ENCODE assay signal across 9 mouse cellular contexts in genomic region chr14:75727046-75727445, GRCm38 (mm10). TPM values are rescaled to one million over a fixed set of nuclear protein-coding genes. Genes with fewer than 3 reads are reported as not detected.
DNase-seq lines count a peak whose midpoint lies in the region; ATAC-seq and TF ChIP-seq lines count a peak whose summit lies in the region.
"Had no signal": no experiment of that assay in that cellular context is flagged by ENCODE, and none has a peak within 500 bp of the region (broad histone marks: within the 10 kb centered on the region; RNA-seq: fewer than 3 reads in every experiment).

No protein-coding gene starts in this region.

- no peak for TF ChIP-seq EP300 in stomach, postnatal 0 days (optimal IDR thresholded peaks at IDR 0.05)

- no peak for ATAC-seq in midbrain, postnatal 0 days (ENCODE audit: low FRiP score)
- no peak for ATAC-seq in midbrain, embryonic 16.5 days
- peak; percentile 81 for ATAC-seq in kidney, embryonic 14.5 days (ENCODE audit: low FRiP score, low TSS enrichment)
- peak; percentile 56; the same call in 1 of the 2 replicates for ATAC-seq in stomach, postnatal 0 days (ENCODE audit: low FRiP score, low TSS enrichment)
- no peak for ATAC-seq in hindbrain, embryonic 12.5 days (ENCODE audit: low FRiP score)

- TF ChIP-seq CTCF in cerebellum, adult 2 months (IDR thresholded peaks at IDR 0.05; ENCODE audit: borderline replicate concordance, insufficient read depth, low read depth, low read length): peak; percentile 46
- TF ChIP-seq CTCF in midbrain, postnatal 0 days (IDR thresholded peaks at IDR 0.05): peak; percentile 51
- peak; percentile 64 for TF ChIP-seq CTCF in stomach, postnatal 0 days (IDR thresholded peaks at IDR 0.05; ENCODE audit: low read depth)

- H3K36me3 ChIP-seq in midbrain, postnatal 0 days (ENCODE audit: insufficient read depth, low read length): peaks cover 39% of the 10 kb centered on the region
- peaks cover 34% of the 10 kb centered on the region for H3K36me3 ChIP-seq in midbrain, embryonic 16.5 days (ENCODE audit: control insufficient read depth, insufficient read depth, low read length)
- H3K36me3 ChIP-seq in kidney, embryonic 14.5 days (ENCODE audit: control insufficient read depth, insufficient read depth, low read length): peaks cover 70% of the 10 kb centered on the region
- peaks cover 28% of the 10 kb centered on the region; the same call in 1 of the 2 replicates for H3K36me3 ChIP-seq in stomach, postnatal 0 days (ENCODE audit: control insufficient read depth, insufficient read depth, low read length)
- peaks cover 59% of the 10 kb centered on the region for H3K36me3 ChIP-seq in hindbrain, embryonic 12.5 days

- DNase-seq in cerebellum, adult 2 months: peak in 1 of 2 experiments; percentile 29
- no peak for DNase-seq in cerebellum, adult 11 months
- peak; percentile 4 for DNase-seq in midbrain, postnatal 0 days (ENCODE audit: low spot score)
- DNase-seq in stomach, postnatal 0 days (ENCODE audit: low spot score): peak; percentile 22
- DNase-seq in layer of hippocampus, postnatal 10 days (ENCODE audit: low spot score in 2 of 2): no peak

- no peaks in the 10 kb centered on the region for H3K9me3 ChIP-seq in midbrain, postnatal 0 days (ENCODE audit: low read length)
- no peaks in the 10 kb centered on the region for H3K9me3 ChIP-seq in midbrain, embryonic 16.5 days (replicated peaks; ENCODE audit: control insufficient read depth, low read length, poor library complexity, severe bottlenecking)
- H3K9me3 ChIP-seq in kidney, embryonic 14.5 days (ENCODE audit: control insufficient read depth, low read length): no peaks in the 10 kb centered on the region
- H3K9me3 ChIP-seq in stomach, postnatal 0 days (ENCODE audit: control insufficient read depth, low read length): no peaks in the 10 kb centered on the region
- no peaks in the 10 kb centered on the region for H3K9me3 ChIP-seq in hindbrain, embryonic 12.5 days (replicated peaks)

- no peaks in the 10 kb centered on the region for H3K27me3 ChIP-seq in cerebellum, adult 2 months (ENCODE audit: control insufficient read depth, insufficient read depth, low read length)
- no peaks in the 10 kb centered on the region for H3K27me3 ChIP-seq in midbrain, postnatal 0 days (ENCODE audit: insufficient read depth, low read length)
- no peaks in the 10 kb centered on the region for H3K27me3 ChIP-seq in midbrain, embryonic 16.5 days (ENCODE audit: control insufficient read depth, insufficient read depth, low read depth, low read length)
- no peaks in the 10 kb centered on the region for H3K27me3 ChIP-seq in kidney, embryonic 14.5 days (ENCODE audit: control insufficient read depth, insufficient read depth, low read length)
- no peaks in the 10 kb centered on the region for H3K27me3 ChIP-seq in stomach, postnatal 0 days (ENCODE audit: control insufficient read depth, insufficient read depth, low read length)
- H3K27me3 ChIP-seq in hindbrain, embryonic 12.5 days: no peaks in the 10 kb centered on the region
- H3K27me3 ChIP-seq: CH12.LX had no signal

- 65% methylated on average over 4 of the region's 4 CpGs for WGBS in cerebellum, adult 2 months
- WGBS in midbrain, postnatal 0 days: 71% methylated on average over 4 of the region's 4 CpGs
- WGBS in midbrain, embryonic 16.5 days: 73% methylated on average over 4 of the region's 4 CpGs
- WGBS in kidney, embryonic 14.5 days: 56% methylated on average over 4 of the region's 4 CpGs
- 62% methylated on average over 4 of the region's 4 CpGs for WGBS in stomach, postnatal 0 days
- 80% methylated on average over 4 of the region's 4 CpGs for WGBS in hindbrain, embryonic 12.5 days

- H3K4me1 ChIP-seq in cerebellum, adult 2 months (ENCODE audit: control insufficient read depth, insufficient read depth, low read length): no peaks in the 10 kb centered on the region
- no peaks in the 10 kb centered on the region for H3K4me1 ChIP-seq in midbrain, postnatal 0 days (ENCODE audit: insufficient read depth, low read length)
- no peaks in the 10 kb centered on the region for H3K4me1 ChIP-seq in midbrain, embryonic 16.5 days (ENCODE audit: control insufficient read depth, insufficient read depth, low read length)
- no peaks in the 10 kb centered on the region for H3K4me1 ChIP-seq in kidney, embryonic 14.5 days (ENCODE audit: control insufficient read depth, insufficient read depth, low read length)
- no peaks in the 10 kb centered on the region for H3K4me1 ChIP-seq in stomach, postnatal 0 days (replicated peaks; ENCODE audit: control insufficient read depth, insufficient read depth)
- H3K4me1 ChIP-seq in hindbrain, embryonic 12.5 days: no peaks in the 10 kb centered on the region

- H3K4me2 ChIP-seq in midbrain, postnatal 0 days (ENCODE audit: low read depth, low read length, poor library complexity, severe bottlenecking): no peak overlapping the region
- H3K4me2 ChIP-seq in midbrain, embryonic 16.5 days (ENCODE audit: low read length): no peak overlapping the region
- no peak overlapping the region for H3K4me2 ChIP-seq in kidney, embryonic 14.5 days (replicated peaks; ENCODE audit: low read depth, low read length)
- no peak overlapping the region for H3K4me2 ChIP-seq in stomach, postnatal 0 days (replicated peaks; ENCODE audit: low read depth)
- H3K4me2 ChIP-seq in hindbrain, embryonic 12.5 days (replicated peaks): no peak overlapping the region

- no peak overlapping the region for H3K27ac ChIP-seq in cerebellum, adult 2 months (ENCODE audit: insufficient read depth, low read length)
- no peak overlapping the region for H3K27ac ChIP-seq in midbrain, postnatal 0 days (ENCODE audit: low read depth, low read length)
- H3K27ac ChIP-seq in midbrain, embryonic 16.5 days (ENCODE audit: low read length): no peak overlapping the region
- no peak overlapping the region for H3K27ac ChIP-seq in kidney, embryonic 14.5 days (ENCODE audit: low read depth, low read length)
- H3K27ac ChIP-seq in stomach, postnatal 0 days (replicated peaks): no peak overlapping the region
- H3K27ac ChIP-seq in hindbrain, embryonic 12.5 days: no peak overlapping the region

- H3K4me3 ChIP-seq in cerebellum, adult 2 months (replicated peaks; ENCODE audit: insufficient read depth, low read depth, low read length): no peak overlapping the region
- no peak overlapping the region for H3K4me3 ChIP-seq in midbrain, postnatal 0 days (ENCODE audit: low read depth, low read length)
- H3K4me3 ChIP-seq in midbrain, embryonic 16.5 days (ENCODE audit: low read depth, low read length): no peak overlapping the region
- no peak overlapping the region for H3K4me3 ChIP-seq in kidney, embryonic 14.5 days (ENCODE audit: low read length)
- no peak overlapping the region for H3K4me3 ChIP-seq in stomach, postnatal 0 days (ENCODE audit: low read depth, low read length)
- no peak overlapping the region for H3K4me3 ChIP-seq in hindbrain, embryonic 12.5 days

- no peak for TF ChIP-seq POLR2A in cerebellum, adult 2 months (IDR thresholded peaks at IDR 0.05; ENCODE audit: borderline replicate concordance, insufficient read depth, low read length)

- H3K9ac ChIP-seq in midbrain, postnatal 0 days (replicated peaks; ENCODE audit: low read length, poor library complexity, severe bottlenecking): no peak overlapping the region
- H3K9ac ChIP-seq in midbrain, embryonic 16.5 days (ENCODE audit: low read depth, low read length): no peak overlapping the region
- no peak overlapping the region for H3K9ac ChIP-seq in kidney, embryonic 14.5 days (ENCODE audit: low read depth, low read length)
- no peak overlapping the region for H3K9ac ChIP-seq in stomach, postnatal 0 days (ENCODE audit: low read length)
- no peak overlapping the region for H3K9ac ChIP-seq in hindbrain, embryonic 12.5 days

RNA-seq across cellular contexts. Expression of gene Cog3, which starts 27.3 kb away (rescaled TPM):
- polyA plus RNA-seq in cerebellum, adult 2 months (2012; rRNA removed): 27.7 and 28.2 TPM in 2 replicates
- total RNA-seq in midbrain, postnatal 0 days (2014; rRNA removed): 19.3 and 26.3 TPM in 2 replicates
- polyA plus RNA-seq in midbrain, postnatal 0 days (2015; fragmentation: Nextera tagmentation; extraction: Ambion mirVana): 12.6 and 12.9 TPM in 2 replicates
- 19.1 and 21.3 TPM in 2 replicates for polyA plus RNA-seq in midbrain, embryonic 16.5 days (2015; fragmentation: Nextera tagmentation; extraction: Ambion mirVana)
- polyA plus RNA-seq in kidney, embryonic 14.5 days (2014; fragmentation: Nextera tagmentation; extraction: Ambion mirVana): 12.0 and 24.9 TPM in 2 replicates
- polyA plus RNA-seq in stomach, postnatal 0 days (2015; fragmentation: Nextera tagmentation; extraction: Ambion mirVana): 11.3 and 11.4 TPM in 2 replicates
- 23.9 and 24.8 TPM in 2 replicates for polyA plus RNA-seq in hindbrain, embryonic 12.5 days (2016; fragmentation: Nextera tagmentation; extraction: Ambion mirVana)
- total RNA-seq in layer of hippocampus, postnatal 10 days (2021): 10 to 100 TPM; 23.0 to 25.3 TPM

RNA-seq across cellular contexts. Expression of gene Slc25a30, which starts 59.8 kb away (rescaled TPM):
- 9.9 and 12.2 TPM in 2 replicates for polyA plus RNA-seq in cerebellum, adult 2 months (2012; rRNA removed)
- 9.6 and 17.1 TPM in 2 replicates for total RNA-seq in midbrain, postnatal 0 days (2014; rRNA removed)
- polyA plus RNA-seq in midbrain, postnatal 0 days (2015; fragmentation: Nextera tagmentation; extraction: Ambion mirVana): 6.2 and 6.5 TPM in 2 replicates
- 8.9 and 11.0 TPM in 2 replicates for polyA plus RNA-seq in midbrain, embryonic 16.5 days (2015; fragmentation: Nextera tagmentation; extraction: Ambion mirVana)
- polyA plus RNA-seq in kidney, embryonic 14.5 days (2014; fragmentation: Nextera tagmentation; extraction: Ambion mirVana): 8.1 and 9.6 TPM in 2 replicates
- polyA plus RNA-seq in stomach, postnatal 0 days (2015; fragmentation: Nextera tagmentation; extraction: Ambion mirVana): 1.3 and 1.5 TPM in 2 replicates
- polyA plus RNA-seq in hindbrain, embryonic 12.5 days (2016; fragmentation: Nextera tagmentation; extraction: Ambion mirVana): 7.8 and 9.3 TPM in 2 replicates
- total RNA-seq in layer of hippocampus, postnatal 10 days (2021): 10 to 100 TPM; 11.0 to 12.9 TPM

Comparison
In these comparisons a context has a peak if more than half of its experiments do, and no peak if none do; other contexts are left out.
1. DNase-seq: peak in midbrain, postnatal 0 days (single experiment) and stomach, postnatal 0 days (single experiment); none in cerebellum, adult 11 months (single experiment) and layer of hippocampus, postnatal 10 days (0 of 2).
2. ATAC-seq: peak in kidney, embryonic 14.5 days (single experiment) and stomach, postnatal 0 days (single experiment); none in midbrain, postnatal 0 days (single experiment), midbrain, embryonic 16.5 days (single experiment) and hindbrain, embryonic 12.5 days (single experiment).
3. Peak in every context shown above with its lines, with median percentiles within 50 percentile points of each other: CTCF ChIP-seq.